Mouse (Mus musculus): ENCODE results near the gene Fam193a. TPM values are rescaled to one million over a fixed set of nuclear protein-coding genes. Genes with fewer than 3 reads are reported as not detected.

Gene Fam193a
- polyA plus RNA-seq, 1 experiment from 2014 or later: 14.4 TPM

- H3K4me2 ChIP-seq: no peak overlapping the region
- ATAC-seq (ENCODE audit: low FRiP score) (no peak), DNase-seq (ENCODE audit: low spot score, missing footprints) (no peak)
- WGBS: 89% methylated on average over 3 of the region's 3 CpGs
- H3K27me3 ChIP-seq (ENCODE audit: control insufficient read depth, insufficient read depth, low read length): no peaks in the 10 kb centered on the region
- peaks cover 26% of the 10 kb centered on the region for H3K36me3 ChIP-seq (ENCODE audit: control insufficient read depth, insufficient read depth, low read length)
- H3K9me3 ChIP-seq (ENCODE audit: control insufficient read depth, low read length): no peaks in the 10 kb centered on the region
- no peak overlapping the region for H3K4me3 ChIP-seq (ENCODE audit: low read depth, low read length)
- no peak overlapping the region for H3K27ac ChIP-seq (ENCODE audit: low read depth, low read length)
- H3K4me1 ChIP-seq (ENCODE audit: control insufficient read depth, insufficient read depth, low read length): no peaks in the 10 kb centered on the region
- no peak overlapping the region for H3K9ac ChIP-seq (ENCODE audit: low read length)
Measured at GRCm38 (mm10) chr5:34430776-34431175, 61.0 kb downstream of the Fam193a start.

- H3K4me3 ChIP-seq (ENCODE audit: low read depth, low read length): no peak overlapping the region
- no peak overlapping the region for H3K9ac ChIP-seq (ENCODE audit: low read length)
- ATAC-seq (ENCODE audit: low FRiP score) (no peak), DNase-seq (ENCODE audit: low spot score, missing footprints) (no peak)
- no peaks in the 10 kb centered on the region for H3K27me3 ChIP-seq (ENCODE audit: control insufficient read depth, insufficient read depth, low read length)
- WGBS: 90% methylated on average over 1 of the region's 1 CpGs
- no peak overlapping the region for H3K4me2 ChIP-seq
- no peaks in the 10 kb centered on the region for H3K9me3 ChIP-seq (ENCODE audit: control insufficient read depth, low read length)
- no peak overlapping the region for H3K27ac ChIP-seq (ENCODE audit: low read depth, low read length)
- H3K36me3 ChIP-seq (ENCODE audit: control insufficient read depth, insufficient read depth, low read length): peaks cover 16% of the 10 kb centered on the region
- H3K4me1 ChIP-seq (ENCODE audit: control insufficient read depth, insufficient read depth, low read length): no peaks in the 10 kb centered on the region
Measured at GRCm38 (mm10) chr5:34433786-34434185, 64.1 kb downstream of the Fam193a start.

- Histone ChIP-seq H3K36me3 (ENCODE audit: control insufficient read depth, insufficient read depth, low read length) (peaks cover 16% of the 10 kb centered on the region), H3K4me3 (ENCODE audit: low read depth, low read length) (no peak overlapping the region), H3K9ac (ENCODE audit: low read length) (no peak overlapping the region), H3K27ac (ENCODE audit: low read depth, low read length) (no peak overlapping the region), H3K4me1 (ENCODE audit: control insufficient read depth, insufficient read depth, low read length) (no peaks in the 10 kb centered on the region), H3K27me3 (ENCODE audit: control insufficient read depth, insufficient read depth, low read length) (no peaks in the 10 kb centered on the region), H3K9me3 (ENCODE audit: control insufficient read depth, low read length) (no peaks in the 10 kb centered on the region), H3K4me2 (no peak overlapping the region)
- DNase-seq (ENCODE audit: low spot score, missing footprints) (no peak), ATAC-seq (ENCODE audit: low FRiP score) (no peak)
- 93% methylated on average over 3 of the region's 3 CpGs for WGBS
Measured at GRCm38 (mm10) chr5:34434241-34434640, 64.5 kb downstream of the Fam193a start.

GRCm38 (mm10) chr5:34438052-34438451 lies 68.3 kb downstream of the Fam193a start:
- no peaks in the 10 kb centered on the region for H3K27me3 ChIP-seq (ENCODE audit: control insufficient read depth, insufficient read depth, low read length)
- ATAC-seq (ENCODE audit: low FRiP score) (no peak), DNase-seq (ENCODE audit: low spot score, missing footprints) (no peak)
- H3K27ac ChIP-seq (ENCODE audit: low read depth, low read length): no peak overlapping the region
- no peaks in the 10 kb centered on the region for H3K9me3 ChIP-seq (ENCODE audit: control insufficient read depth, low read length)
- 95% methylated on average over 4 of the region's 4 CpGs for WGBS
- no peak overlapping the region for H3K4me3 ChIP-seq (ENCODE audit: low read depth, low read length)
- no peak overlapping the region for H3K4me2 ChIP-seq
- H3K9ac ChIP-seq (ENCODE audit: low read length): no peak overlapping the region
- no peaks in the 10 kb centered on the region for H3K4me1 ChIP-seq (ENCODE audit: control insufficient read depth, insufficient read depth, low read length)
- H3K36me3 ChIP-seq (ENCODE audit: control insufficient read depth, insufficient read depth, low read length): peaks cover 12% of the 10 kb centered on the region

- peaks cover 14% of the 10 kb centered on the region for H3K36me3 ChIP-seq (ENCODE audit: control insufficient read depth, insufficient read depth, low read length)
- no peaks in the 10 kb centered on the region for H3K9me3 ChIP-seq (ENCODE audit: control insufficient read depth, low read length)
- ATAC-seq (ENCODE audit: low FRiP score) (no peak), DNase-seq (ENCODE audit: low spot score, missing footprints) (no peak)
- 90% methylated on average over 1 of the region's 1 CpGs for WGBS
- no peak overlapping the region for H3K27ac ChIP-seq (ENCODE audit: low read depth, low read length)
- no peak overlapping the region for H3K4me3 ChIP-seq (ENCODE audit: low read depth, low read length)
- H3K27me3 ChIP-seq (ENCODE audit: control insufficient read depth, insufficient read depth, low read length): no peaks in the 10 kb centered on the region
- no peak overlapping the region for H3K9ac ChIP-seq (ENCODE audit: low read length)
- no peaks in the 10 kb centered on the region for H3K4me1 ChIP-seq (ENCODE audit: control insufficient read depth, insufficient read depth, low read length)
- H3K4me2 ChIP-seq: no peak overlapping the region
Measured at GRCm38 (mm10) chr5:34438659-34439058, 68.9 kb downstream of the Fam193a start.

- DNase-seq (ENCODE audit: low spot score, missing footprints): no peak
- Histone ChIP-seq H3K27me3 (ENCODE audit: control insufficient read depth, insufficient read depth, low read length) (no peaks in the 10 kb centered on the region), H3K4me3 (ENCODE audit: low read depth, low read length) (no peak overlapping the region), H3K4me2 (no peak overlapping the region), H3K9me3 (ENCODE audit: control insufficient read depth, low read length) (no peaks in the 10 kb centered on the region), H3K9ac (ENCODE audit: low read length) (no peak overlapping the region), H3K36me3 (ENCODE audit: control insufficient read depth, insufficient read depth, low read length) (peaks cover 22% of the 10 kb centered on the region), H3K4me1 (ENCODE audit: control insufficient read depth, insufficient read depth, low read length) (no peaks in the 10 kb centered on the region), H3K27ac (ENCODE audit: low read depth, low read length) (no peak overlapping the region)
- ATAC-seq (ENCODE audit: low FRiP score): no peak
- 97% methylated on average over 2 of the region's 2 CpGs for WGBS
Measured at GRCm38 (mm10) chr5:34439768-34440167, 70.0 kb downstream of the Fam193a start.

- DNase-seq (ENCODE audit: low spot score, missing footprints) (no peak), ATAC-seq (ENCODE audit: low FRiP score) (no peak)
- no peak overlapping the region for H3K4me2 ChIP-seq
- no peaks in the 10 kb centered on the region for H3K9me3 ChIP-seq (ENCODE audit: control insufficient read depth, low read length)
- H3K4me3 ChIP-seq (ENCODE audit: low read depth, low read length): no peak overlapping the region
- peaks cover 18% of the 10 kb centered on the region for H3K36me3 ChIP-seq (ENCODE audit: control insufficient read depth, insufficient read depth, low read length)
- no peaks in the 10 kb centered on the region for H3K27me3 ChIP-seq (ENCODE audit: control insufficient read depth, insufficient read depth, low read length)
- WGBS: 100% methylated on average over 2 of the region's 2 CpGs
- no peak overlapping the region for H3K9ac ChIP-seq (ENCODE audit: low read length)
- H3K4me1 ChIP-seq (ENCODE audit: control insufficient read depth, insufficient read depth, low read length): no peaks in the 10 kb centered on the region
- H3K27ac ChIP-seq (ENCODE audit: low read depth, low read length): no peak overlapping the region
Measured at GRCm38 (mm10) chr5:34441797-34442196, 72.1 kb downstream of the Fam193a start.

GRCm38 (mm10) chr5:34446207-34446606 lies 76.5 kb downstream of the Fam193a start:
- DNase-seq (ENCODE audit: low spot score, missing footprints): no peak
- WGBS: 90% methylated on average over 9 of the region's 9 CpGs
- Histone ChIP-seq H3K9me3 (ENCODE audit: control insufficient read depth, low read length) (no peaks in the 10 kb centered on the region), H3K27me3 (ENCODE audit: control insufficient read depth, insufficient read depth, low read length) (no peaks in the 10 kb centered on the region), H3K4me3 (ENCODE audit: low read depth, low read length) (no peak overlapping the region), H3K4me1 (ENCODE audit: control insufficient read depth, insufficient read depth, low read length) (no peaks in the 10 kb centered on the region), H3K4me2 (no peak overlapping the region), H3K36me3 (ENCODE audit: control insufficient read depth, insufficient read depth, low read length) (peaks cover 14% of the 10 kb centered on the region; the same call in 1 of the 2 replicates), H3K9ac (ENCODE audit: low read length) (no peak overlapping the region), H3K27ac (ENCODE audit: low read depth, low read length) (no peak overlapping the region)
- no peak for ATAC-seq (ENCODE audit: low FRiP score)

GRCm38 (mm10) chr5:34458994-34459393 lies 89.3 kb downstream of the Fam193a start:
- H3K4me3 ChIP-seq (ENCODE audit: low read depth, low read length): no peak overlapping the region
- H3K27ac ChIP-seq (ENCODE audit: low read depth, low read length): no peak overlapping the region
- H3K9ac ChIP-seq (ENCODE audit: low read length): no peak overlapping the region
- peaks cover 26% of the 10 kb centered on the region for H3K36me3 ChIP-seq (ENCODE audit: control insufficient read depth, insufficient read depth, low read length)
- H3K9me3 ChIP-seq (ENCODE audit: control insufficient read depth, low read length): no peaks in the 10 kb centered on the region
- DNase-seq (ENCODE audit: low spot score, missing footprints) (no peak), ATAC-seq (ENCODE audit: low FRiP score) (no peak)
- H3K27me3 ChIP-seq (ENCODE audit: control insufficient read depth, insufficient read depth, low read length): no peaks in the 10 kb centered on the region
- WGBS: 85% methylated on average over 1 of the region's 1 CpGs
- no peak overlapping the region for H3K4me2 ChIP-seq
- no peaks in the 10 kb centered on the region for H3K4me1 ChIP-seq (ENCODE audit: control insufficient read depth, insufficient read depth, low read length)

GRCm38 (mm10) chr5:34461294-34461693 lies 91.6 kb downstream of the Fam193a start:
- Histone ChIP-seq H3K27me3 (ENCODE audit: control insufficient read depth, insufficient read depth, low read length) (no peaks in the 10 kb centered on the region), H3K4me2 (no peak overlapping the region), H3K27ac (ENCODE audit: low read depth, low read length) (no peak overlapping the region), H3K36me3 (ENCODE audit: control insufficient read depth, insufficient read depth, low read length) (peaks cover 41% of the 10 kb centered on the region), H3K4me1 (ENCODE audit: control insufficient read depth, insufficient read depth, low read length) (no peaks in the 10 kb centered on the region), H3K4me3 (ENCODE audit: low read depth, low read length) (no peak overlapping the region), H3K9ac (ENCODE audit: low read length) (no peak overlapping the region), H3K9me3 (ENCODE audit: control insufficient read depth, low read length) (no peaks in the 10 kb centered on the region)
- ATAC-seq (ENCODE audit: low FRiP score) (no peak), DNase-seq (ENCODE audit: low spot score, missing footprints) (no peak)
- 94% methylated on average over 4 of the region's 4 CpGs for WGBS
